Mouse (Mus musculus) right cerebral cortex, adult 18-20 months (tissue): ENCODE measurements around the gene Fastk.

Experiments
- DNase-seq: peaks from one replicate; pipeline ENCODE4 v3.0.0; 2022; ENCODE audit warnings: mixed read lengths

The Fastk gene

GRCm38 (mm10) chr5:24444746-24445427 lies at the start of gene Fastk:
Gene Fastk (minus strand): TSS chr5:24445287.
- peak; percentile 97 for DNase-seq

DNA sequence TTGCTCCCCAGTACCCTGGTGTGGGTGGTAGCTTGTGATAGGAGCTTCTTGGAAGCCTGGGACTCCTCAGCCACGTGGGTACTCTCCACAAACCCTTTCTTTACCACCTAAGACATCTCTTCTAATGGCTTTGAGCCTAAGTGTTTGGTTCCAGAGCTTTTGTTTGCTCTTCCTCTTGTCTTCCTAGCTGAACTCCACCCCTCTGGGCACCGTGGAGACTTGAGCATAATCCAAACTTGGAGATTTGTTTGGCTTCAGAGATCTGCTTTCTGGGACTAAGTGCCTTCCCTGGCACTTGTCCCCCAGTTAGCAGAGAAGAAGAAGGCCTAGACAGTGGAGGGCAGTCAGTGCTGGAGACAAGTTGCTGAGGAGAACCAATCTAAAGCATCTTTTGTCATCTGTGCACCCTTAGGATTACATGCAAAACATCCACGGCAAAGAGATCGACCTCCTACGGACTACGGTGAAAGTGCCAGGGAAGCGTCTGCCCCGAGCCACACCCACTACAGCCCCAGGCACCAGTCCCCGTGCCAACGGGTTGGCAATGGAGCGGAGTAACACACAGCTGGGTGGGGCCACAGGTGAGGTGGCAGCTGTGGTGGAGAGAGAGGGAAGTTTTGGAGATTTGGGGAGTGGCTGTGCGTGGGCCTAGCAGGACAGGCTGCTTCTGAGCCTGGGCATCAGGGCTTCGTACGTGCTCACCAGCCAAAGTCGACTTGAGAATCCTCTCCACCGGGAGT lies 47.6 kb upstream of the Fastk start:
- no peak for DNase-seq

DNA sequence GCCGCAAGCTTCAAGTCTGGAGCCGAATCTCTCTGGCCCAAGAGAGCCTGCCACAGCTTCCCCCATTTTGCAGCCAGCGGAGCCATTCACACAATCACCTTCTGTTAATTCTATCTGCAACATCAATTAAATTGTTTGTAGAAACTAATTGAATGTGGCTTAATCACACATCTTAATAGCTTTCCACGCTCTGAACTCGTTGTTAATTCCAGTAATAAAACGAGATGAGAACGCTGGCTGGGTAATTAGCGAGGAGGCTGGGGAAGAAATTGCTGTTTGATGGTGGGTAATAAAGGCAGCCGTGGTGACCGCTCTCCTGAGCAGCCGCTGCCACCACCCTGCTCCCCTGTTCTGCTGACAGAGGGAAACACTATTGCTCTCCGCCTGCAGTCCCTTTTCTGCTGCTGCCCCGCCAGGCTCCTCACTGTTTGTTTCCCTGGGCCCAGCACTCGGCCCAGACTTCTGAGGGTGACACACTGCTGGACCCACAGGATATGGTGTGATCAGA lies 45.4 kb upstream of the Fastk start:
- no peak for DNase-seq

DNA sequence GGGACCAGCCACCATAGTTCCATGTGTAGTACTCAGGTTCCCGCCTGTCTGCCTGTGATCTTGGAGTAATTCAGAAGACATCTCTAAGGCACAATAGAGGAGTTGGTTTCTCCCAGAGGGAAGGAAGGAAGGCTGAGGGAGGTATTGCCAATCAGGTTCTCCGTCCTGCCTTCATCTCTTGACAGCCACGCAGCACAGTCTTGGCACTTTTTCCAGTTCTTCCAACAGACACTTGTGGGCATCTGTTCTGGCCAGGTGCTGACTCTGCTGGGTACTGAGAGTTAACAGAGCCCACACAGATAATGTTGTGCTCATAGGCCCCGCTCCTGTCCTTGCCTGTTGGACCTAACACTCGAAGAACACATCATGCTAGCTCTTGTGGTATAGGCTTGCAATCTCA lies 41.7 kb upstream of the Fastk start:
- DNase-seq = no peak

DNA sequence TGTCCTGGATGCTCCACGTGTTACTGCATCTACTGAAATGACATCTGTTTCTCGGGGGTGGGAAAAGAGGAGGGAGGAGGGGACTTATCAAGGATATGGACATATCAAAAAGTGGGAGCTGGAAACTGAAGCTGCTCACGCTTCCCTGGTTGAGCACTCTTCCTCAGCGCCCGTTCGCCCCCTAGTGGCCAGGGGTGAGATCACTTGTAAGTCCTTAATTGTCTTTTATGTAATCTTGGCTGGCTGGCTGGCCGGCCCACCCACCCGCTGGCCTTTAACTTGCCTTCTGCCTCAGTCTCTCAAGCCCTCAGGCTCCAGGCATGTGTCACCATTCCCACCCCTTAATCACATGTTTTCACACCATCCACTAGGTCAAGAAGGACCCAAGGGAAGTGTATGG lies 41.0 kb upstream of the Fastk start:
- DNase-seq = peak; percentile 89

DNA sequence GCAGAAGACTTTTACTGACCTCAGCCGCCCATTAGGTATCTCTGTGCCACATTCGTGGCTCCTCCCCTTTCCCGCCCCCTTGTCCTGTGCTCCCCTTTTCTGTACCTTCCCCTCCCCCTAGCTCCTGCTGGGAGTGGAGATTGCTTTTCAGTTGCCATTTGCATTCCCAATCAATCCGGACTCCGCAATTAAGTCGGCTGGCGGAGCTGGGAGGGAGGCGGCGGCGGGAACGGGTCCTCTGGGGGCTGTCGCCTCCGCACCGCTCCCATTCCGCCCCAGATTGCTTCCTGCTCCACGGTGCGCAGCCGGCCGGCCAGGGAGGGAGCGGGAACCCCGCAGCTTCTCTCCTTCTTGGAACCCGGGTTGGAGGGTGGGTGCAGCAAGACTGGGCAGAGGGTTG lies 39.9 kb upstream of the Fastk start:
- peak; percentile 53 for DNase-seq

DNA sequence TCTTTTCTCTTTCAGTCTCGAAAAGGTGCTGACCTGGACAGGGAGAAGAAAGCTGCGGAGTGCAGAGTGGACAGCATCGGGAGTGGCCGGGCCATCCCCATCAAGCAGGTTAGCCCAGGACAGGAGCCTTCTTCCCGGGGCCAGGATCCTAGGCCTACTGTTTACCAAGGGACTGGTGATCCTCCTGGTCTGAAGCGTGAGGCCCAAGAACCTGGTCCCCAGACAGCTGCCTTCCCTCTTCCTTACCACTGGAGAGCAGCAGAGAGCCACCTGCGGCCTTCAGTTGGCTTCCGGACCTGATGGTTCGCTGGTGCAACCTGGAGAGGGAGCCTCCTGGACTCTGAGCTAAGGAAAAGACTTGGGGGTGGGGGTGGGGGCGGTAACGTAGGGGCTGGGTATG lies 38.2 kb upstream of the Fastk start:
- DNase-seq = peak; percentile 82

DNA sequence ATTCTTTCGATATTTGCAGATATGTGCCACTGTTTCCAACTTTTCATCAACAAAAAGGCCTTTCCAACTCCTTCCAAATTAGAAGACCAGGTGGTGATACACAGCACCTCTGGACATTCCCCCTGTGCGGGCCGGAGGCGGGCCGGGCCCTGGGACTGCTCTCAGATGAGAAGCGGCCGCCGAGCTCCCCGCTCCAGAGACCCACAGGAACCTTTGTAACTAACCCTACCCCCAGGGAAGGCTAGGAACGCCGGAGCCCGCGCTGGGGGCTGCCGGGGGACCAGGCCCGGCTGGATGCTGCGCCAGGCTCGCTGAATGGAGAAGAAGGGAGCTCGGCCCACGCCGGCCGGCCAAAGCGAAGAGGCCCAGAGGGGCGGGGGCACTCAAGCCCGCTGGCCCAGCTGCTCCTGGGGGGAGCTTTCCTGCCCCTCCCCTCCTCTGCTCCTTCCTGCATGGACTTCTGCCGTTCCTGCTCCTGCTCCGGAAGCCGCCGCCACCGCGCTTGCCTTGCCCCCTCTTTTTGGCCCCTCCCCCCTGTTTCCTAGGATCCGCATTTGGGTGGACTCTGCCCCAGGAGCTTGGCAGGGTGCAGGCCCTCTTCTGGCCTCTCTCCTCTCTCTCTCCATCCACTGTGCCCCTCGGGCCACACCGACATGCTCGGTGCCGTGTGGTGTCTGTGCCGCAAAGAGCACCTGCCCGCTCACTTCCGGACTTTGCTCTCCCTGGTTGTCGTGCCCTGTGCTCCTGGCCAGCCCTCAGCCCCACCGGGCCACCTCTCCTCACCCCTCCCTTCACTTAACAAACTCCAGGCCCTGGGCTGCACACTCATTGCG lies 37.4 kb upstream of the Fastk start:
- DNase-seq = no peak

GRCm38 (mm10) chr5:24481647-24482046 lies 36.6 kb upstream of the Fastk start:
- DNase-seq = peak; percentile 68

GRCm38 (mm10) chr5:24477909-24478308 lies 32.8 kb upstream of the Fastk start:
- DNase-seq = no peak

GRCm38 (mm10) chr5:24475476-24476241 lies 30.6 kb upstream of the Fastk start:
- DNase-seq = no peak

DNA sequence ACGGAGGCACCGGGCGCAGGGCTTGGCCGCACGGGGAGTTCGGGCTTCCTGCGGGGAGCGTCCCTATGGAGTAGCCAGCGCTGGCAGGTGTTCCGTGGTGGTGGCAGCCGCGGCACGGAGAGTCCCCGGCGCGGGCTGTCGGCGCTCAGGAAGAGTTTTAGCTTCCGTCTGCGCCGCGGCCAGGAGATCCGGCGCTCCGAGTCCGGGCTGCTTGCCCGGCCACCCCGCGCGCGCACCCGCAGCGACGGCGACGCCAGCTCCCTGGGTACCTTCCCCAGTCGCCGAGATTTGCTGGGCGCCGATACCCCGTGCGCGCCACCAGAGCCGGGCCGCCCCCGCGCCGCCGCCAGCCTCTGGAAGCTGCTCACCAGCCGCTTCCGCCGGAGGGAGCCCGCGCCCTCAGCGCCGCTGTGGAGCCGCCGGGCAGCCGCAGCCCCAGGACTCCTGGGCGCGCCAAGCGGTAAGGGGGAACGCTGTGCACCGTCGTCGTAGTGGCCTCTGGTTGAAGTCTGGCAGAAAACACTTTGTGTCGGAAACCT lies 29.7 kb upstream of the Fastk start:
- peak; percentile 88 for DNase-seq

DNA sequence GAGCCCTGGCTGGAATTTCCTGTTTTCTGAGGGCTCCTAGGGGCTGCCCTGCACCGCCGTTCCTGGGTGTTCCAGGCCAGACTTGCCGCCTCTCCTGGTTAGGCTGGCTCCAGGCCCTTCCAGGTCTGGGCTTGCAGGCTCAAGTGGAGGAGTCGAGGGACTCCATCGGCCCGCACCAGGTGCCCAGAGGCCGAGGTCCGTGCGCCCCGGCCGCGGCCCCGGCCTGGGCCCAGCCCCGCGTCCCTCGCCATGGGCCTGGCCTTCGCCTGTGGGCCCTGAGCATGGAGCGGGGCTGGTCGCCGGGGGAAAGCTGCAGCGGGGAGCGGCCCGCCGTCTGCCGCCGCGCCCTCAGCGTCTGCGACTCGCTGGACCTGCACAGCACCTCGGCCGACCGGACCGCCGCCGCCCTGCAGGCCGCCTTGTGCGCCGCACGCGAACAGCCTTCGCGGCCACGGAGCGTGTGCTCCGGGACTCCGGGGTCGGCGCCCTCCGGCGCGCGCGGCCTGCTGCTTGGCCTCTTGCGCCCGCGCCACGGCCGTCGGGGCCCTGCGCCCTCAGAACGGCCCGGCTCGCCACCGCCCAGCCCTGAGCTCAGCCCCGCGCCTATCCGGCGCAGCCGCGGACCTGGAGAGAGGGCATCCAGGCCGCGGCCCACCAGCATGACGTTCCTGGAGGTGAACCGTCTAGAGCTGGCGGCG lies 29.1 kb upstream of the Fastk start:
- no peak for DNase-seq

DNA sequence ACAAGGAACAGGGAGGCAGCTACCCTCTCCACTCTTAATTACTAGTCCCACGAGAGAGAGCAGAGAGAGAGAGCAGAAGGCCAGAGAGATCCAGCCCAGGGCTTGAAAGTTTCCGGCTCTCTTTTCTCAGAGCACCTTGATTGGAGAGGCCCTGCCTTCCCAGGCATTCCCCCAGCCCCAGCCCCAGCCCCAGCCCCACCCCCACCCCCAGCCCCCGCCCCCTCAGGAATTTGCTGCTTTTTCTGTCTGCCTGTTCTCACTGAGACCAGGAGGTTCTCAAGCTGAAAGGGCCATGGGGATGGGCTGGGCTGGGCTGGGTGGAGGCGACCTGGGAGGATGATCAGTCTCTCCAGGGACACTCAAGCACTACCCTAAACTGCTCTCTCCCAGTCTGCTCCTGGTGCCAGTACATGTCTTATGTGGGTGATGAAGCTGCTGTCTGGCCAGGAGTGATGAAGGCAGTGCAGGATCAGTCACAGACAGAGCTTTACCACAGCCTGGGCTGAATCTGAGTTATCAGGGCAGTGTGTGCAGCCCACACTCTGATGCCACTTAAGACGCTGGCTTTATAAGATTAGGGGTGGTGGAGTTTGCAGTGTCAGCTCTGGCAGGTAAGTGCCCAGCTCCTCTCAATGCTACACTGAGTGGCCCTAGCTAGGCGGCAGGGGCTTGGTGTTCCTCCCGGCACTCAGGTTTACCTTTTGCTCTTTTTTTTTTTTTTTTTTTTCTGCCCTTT lies 28.0 kb upstream of the Fastk start:
- no peak for DNase-seq

DNA sequence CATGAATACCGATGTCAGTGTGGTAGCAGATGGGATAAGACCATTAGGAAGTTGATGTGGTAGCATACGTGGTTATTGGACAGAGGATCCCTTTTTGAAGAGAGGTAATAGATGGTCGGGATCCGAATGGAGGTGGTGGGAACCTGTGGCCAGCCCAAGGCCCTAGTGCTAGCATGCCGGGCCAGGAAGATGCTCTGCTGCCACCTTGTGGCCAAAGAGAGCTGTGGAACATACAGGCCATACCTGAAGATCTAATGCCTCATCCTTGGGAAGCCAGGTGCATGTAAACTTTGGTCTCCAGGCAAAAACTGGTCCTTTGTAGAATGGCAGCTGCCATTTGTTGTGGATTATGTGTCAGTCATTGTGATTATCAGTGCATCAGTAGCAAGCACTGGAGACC lies 25.5 kb upstream of the Fastk start:
- peak; percentile 75 for DNase-seq

GRCm38 (mm10) chr5:24466762-24467161 lies 21.7 kb upstream of the Fastk start:
- DNase-seq = no peak

DNA sequence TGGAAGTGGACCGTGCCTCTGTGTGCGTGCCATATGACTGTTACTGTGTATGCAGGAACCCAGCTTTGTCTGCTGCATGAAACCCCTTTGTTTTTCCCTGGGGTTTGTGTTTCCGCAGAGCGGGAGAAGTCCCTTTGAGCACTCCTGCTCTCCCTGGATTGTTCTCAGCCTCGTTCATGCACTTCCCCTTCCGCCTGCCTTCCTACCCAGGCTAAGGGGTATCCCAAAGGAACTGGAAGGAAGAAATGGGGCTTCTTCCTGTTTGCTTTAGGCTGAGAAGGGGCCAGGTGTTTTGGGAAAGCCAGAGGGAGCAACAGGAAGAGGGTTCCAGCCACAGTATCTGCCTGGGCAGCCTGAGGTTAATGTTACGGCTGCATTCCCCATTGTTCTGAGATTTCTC lies 10.5 kb upstream of the Fastk start:
- DNase-seq = no peak

DNA sequence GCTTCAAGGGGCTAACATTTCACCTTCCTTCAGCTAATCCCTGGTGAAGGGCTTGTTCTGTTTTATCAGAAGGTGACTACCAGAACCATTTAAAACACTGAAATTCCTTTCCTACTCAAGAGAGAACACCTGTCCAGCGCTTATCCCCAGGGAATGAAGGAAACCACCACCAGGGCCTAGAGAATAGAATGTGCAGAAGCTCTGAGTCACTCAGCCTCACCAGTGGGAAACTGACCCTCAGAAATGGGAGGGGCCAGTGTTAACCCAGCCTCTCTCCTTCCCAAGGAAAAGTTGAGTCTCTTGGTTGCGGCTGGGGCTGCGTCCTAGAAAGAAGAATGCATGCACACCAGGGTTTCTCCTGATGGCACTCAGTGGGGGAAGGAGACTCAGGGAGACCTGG lies 10.0 kb upstream of the Fastk start:
- no peak for DNase-seq

- DNase-seq = no peak
Measured at GRCm38 (mm10) chr5:24453985-24454303, 8.9 kb upstream of the Fastk start.

DNA sequence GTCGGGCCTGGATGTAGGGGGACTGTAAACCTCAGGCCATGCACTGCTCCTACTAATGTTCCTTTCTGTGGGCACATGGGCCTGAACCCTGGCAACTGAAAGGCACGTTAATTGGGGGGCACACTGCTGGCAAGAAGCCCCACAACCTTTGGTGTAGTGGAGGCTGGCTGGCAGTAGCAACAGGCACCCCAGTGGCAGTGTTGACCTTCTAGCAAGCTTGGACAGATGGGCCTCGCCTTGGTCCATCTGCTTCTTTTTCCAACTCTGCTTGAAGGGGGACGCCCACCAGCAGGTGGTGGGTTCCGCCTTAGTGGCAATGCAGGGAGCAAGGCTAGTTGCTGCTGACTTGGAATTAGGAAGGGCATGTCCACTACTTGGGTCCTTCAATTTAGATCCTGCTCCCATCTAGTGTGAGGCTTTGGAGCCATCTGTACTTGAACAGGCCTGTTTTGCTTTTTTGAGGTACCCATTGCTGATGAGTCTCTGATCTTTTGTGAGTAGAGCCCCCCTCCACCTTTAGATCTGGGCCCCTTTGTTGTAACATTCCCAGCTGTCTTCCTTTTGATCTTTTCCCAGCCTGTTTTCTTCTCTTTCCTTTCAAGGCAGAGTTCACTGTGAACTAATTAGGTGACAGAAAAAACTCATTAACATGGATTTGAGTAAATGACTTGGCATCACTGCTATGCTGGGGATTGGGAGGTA lies 8.3 kb upstream of the Fastk start:
- no peak for DNase-seq
